Mouse (Mus musculus) cerebellum, adult 2 months (tissue): ENCODE results near the gene Meioc.

Experiments
- CTCF ChIP-seq: fragments of 200-500 bp; IDR thresholded peaks from 2 replicates; pipeline ENCODE4 v1.5.1; 2011; ENCODE audit warnings: low read depth, mild to moderate bottlenecking, control low read depth, low read length, moderate library complexity, borderline replicate concordance; ENCODE audit not compliant: insufficient read depth
- POLR2A ChIP-seq: fragments of 200-500 bp; IDR thresholded peaks from 2 replicates; pipeline ENCODE4 v1.6.1; 2011; ENCODE audit warnings: low read length, control low read depth, borderline replicate concordance; ENCODE audit not compliant: insufficient read depth

- TF ChIP-seq POLR2A (no peak), CTCF (no peak)
Measured at GRCm38 (mm10) chr11:102712411-102712810, 48.9 kb downstream of the Meioc start.
